Mouse (Mus musculus) limb, embryonic 11.5 days (tissue): ENCODE data around the gene Tnrc18. TPM values are rescaled to one million over a fixed set of nuclear protein-coding genes. Genes with fewer than 3 reads are reported as not detected.
A peak's percentile ranks its signal among the peaks of the same experiment; 100 is the strongest.
"Not testable (repeated sequence)": the region's sequence is repeated elsewhere in the genome, so short reads cannot be mapped to it uniquely, and the experiment has no call there.

Source experiments
- ATAC-seq: fragments of 200-750 bp; cut with Nextera tagmentation; 2 replicates; pipeline ENCODE4 v1.8.0; 2017; ENCODE audit warnings: low read depth; ENCODE audit not compliant: insufficient number of reproducible peaks, low FRiP score, low TSS enrichment
- DNase-seq: peaks from one replicate; pipeline ENCODE4 v3.0.0-alpha.2; 2015; ENCODE audit warnings: low spot score
- H3K27ac ChIP-seq: fragments of 300-500 bp; sonication (generic); replicated peaks from 2 replicates; pipeline ENCODE4 v1.5.1; 2014; ENCODE audit warnings: low read depth, mild to moderate bottlenecking, low read length
- H3K27me3 ChIP-seq: fragments of 300-500 bp; sonication (generic); 2 replicates; pipeline ENCODE4 v1.6.1; 2014; ENCODE audit warnings: mild to moderate bottlenecking, low read length, mixed read lengths; ENCODE audit not compliant: control insufficient read depth, insufficient read depth
- H3K36me3 ChIP-seq: fragments of 300-500 bp; sonication (generic); 2 replicates; pipeline ENCODE4 v1.6.1; 2014; ENCODE audit warnings: mild to moderate bottlenecking, low read length, moderate library complexity, mixed read lengths; ENCODE audit not compliant: control insufficient read depth, insufficient read depth
- H3K4me1 ChIP-seq: fragments of 300-500 bp; sonication (generic); 2 replicates; pipeline ENCODE4 v1.6.1; 2014; ENCODE audit warnings: low read length, mixed read lengths; ENCODE audit not compliant: control insufficient read depth, insufficient read depth
- H3K4me2 ChIP-seq: fragments of 300-500 bp; sonication (generic); 2 replicates; pipeline ENCODE4 v1.6.1; 2014; ENCODE audit warnings: low read depth, mild to moderate bottlenecking, moderate library complexity; ENCODE audit not compliant: severe bottlenecking
- H3K4me3 ChIP-seq: fragments of 300-500 bp; sonication (generic); 2 replicates; pipeline ENCODE4 v1.5.1; 2014; ENCODE audit warnings: low read depth, low read length
- H3K9ac ChIP-seq: fragments of 300-500 bp; sonication (generic); 2 replicates; pipeline ENCODE4 v1.6.1; 2014; ENCODE audit warnings: mild to moderate bottlenecking, low read length
- H3K9me3 ChIP-seq: fragments of 300-500 bp; sonication (generic); 2 replicates; pipeline ENCODE4 v1.6.1; 2016; ENCODE audit warnings: low read length; ENCODE audit not compliant: control insufficient read depth
- WGBS: fragments of 180-500 bp; shearing (Covaris S2); extraction: QIAGEN DNeasy Blood & Tissue Kit; methylation state at CpG from one replicate; pipeline ENCODE4 v1.1.7; 2014; 5-methylcytosine and 5-hydroxymethylcytosine counted together
- polyA plus RNA-seq: library from polyadenylated mRNA; unstranded; fragments of >200 nt; fragmentation: Nextera tagmentation; extraction: Ambion mirVana; gene quantifications from 2 replicates; pipeline ENCODE4 v1.2.1, GENCODE M21; 2014

The Tnrc18 gene
- polyA plus RNA-seq, 1 experiment from 2014 or later, result 42.2 TPM

DNA sequence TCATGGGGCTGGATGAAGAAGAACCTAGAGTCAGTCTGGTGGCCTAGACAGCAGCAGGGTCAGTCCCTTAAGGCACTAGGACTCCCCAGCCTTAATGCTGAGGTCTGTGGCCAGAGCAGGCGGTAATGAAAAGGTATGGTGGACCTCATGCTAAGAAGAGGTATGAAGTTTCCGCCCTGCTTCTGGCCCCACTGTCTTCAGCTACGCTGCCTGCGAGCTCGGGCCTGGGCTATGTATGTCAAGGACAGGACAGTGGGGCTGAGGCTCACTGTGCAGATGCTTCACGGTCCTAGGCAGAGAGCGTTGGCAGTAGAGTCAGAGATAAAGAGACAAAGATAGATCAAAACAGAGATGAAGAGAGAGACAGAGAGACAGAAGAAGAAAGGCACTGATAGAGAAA, 31.4 kb upstream of the Tnrc18 start:
- H3K27me3 ChIP-seq, result no peaks in the 10 kb centered on the region
- no peak for ATAC-seq
- WGBS, result 97% methylated on average over 7 of the region's 7 CpGs

DNA sequence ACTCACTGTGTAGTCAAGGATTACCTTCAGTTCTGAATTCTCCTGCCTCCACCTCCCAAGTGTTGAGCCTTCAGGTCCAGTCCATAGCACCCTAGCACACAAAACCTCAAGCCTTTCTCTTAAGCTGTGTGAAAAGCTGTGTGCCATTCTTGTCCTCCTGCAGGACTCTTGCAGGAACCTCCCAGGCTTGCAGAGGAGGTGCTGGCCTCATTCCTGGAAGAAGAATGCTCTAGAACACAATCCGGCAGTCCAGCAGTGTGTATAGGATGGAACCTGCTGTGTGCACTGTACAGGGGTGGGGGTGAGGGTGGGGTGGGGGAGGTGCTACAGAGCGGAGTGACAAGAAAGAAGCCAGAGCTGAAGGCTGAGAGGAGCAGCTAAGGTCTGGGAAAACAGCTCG, 30.7 kb upstream of the Tnrc18 start:
- no peak for DNase-seq
- H3K27ac ChIP-seq, result no peak overlapping the region
- no peak overlapping the region for H3K4me2 ChIP-seq

More for the DNA sequence above, 31.4 kb upstream of the Tnrc18 start:
- Histone ChIP-seq H3K9ac (no peak overlapping the region), H3K4me1 (no peaks in the 10 kb centered on the region), H3K27ac (no peak overlapping the region), H3K4me2 (no peak overlapping the region), H3K36me3 (no peaks in the 10 kb centered on the region), H3K9me3 (no peaks in the 10 kb centered on the region), H3K4me3 (no peak overlapping the region)
- DNase-seq, result no peak

DNA sequence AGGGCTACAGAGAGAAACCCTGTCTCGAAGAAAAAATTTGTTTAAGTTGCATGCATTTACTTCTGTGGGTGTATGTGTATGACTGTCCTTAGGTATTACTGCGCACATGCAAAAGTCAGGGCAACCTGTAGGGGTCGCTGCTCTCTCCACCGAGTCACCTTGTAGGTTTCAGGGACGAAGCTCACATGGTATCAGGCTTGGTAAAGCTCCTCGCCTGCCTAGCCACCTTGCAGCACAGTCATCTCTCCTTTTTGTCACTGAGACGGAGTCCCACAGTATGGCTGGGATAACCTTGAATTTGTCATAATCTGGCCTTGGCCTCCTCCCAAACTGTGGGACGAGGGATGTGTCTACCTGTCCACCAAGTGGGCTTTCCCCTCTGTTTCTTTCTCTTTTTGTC, 27.0 kb upstream of the Tnrc18 start:
- H3K4me1 ChIP-seq, result peaks cover 3% of the 10 kb centered on the region; the same call in 1 of the 2 replicates
- no peaks in the 10 kb centered on the region for H3K27me3 ChIP-seq
- no peak overlapping the region for H3K27ac ChIP-seq
- no peaks in the 10 kb centered on the region for H3K9me3 ChIP-seq
- WGBS, result 56% methylated on average over 8 of the region's 8 CpGs
- ATAC-seq (no peak), DNase-seq (peak; percentile 42)
- H3K9ac ChIP-seq, result no peak overlapping the region
- no peak overlapping the region for H3K4me3 ChIP-seq
- H3K4me2 ChIP-seq, result no peak overlapping the region
- no peaks in the 10 kb centered on the region for H3K36me3 ChIP-seq

More for the DNA sequence above, 30.7 kb upstream of the Tnrc18 start:
- Histone ChIP-seq H3K36me3 (no peaks in the 10 kb centered on the region), H3K4me1 (no peaks in the 10 kb centered on the region), H3K9ac (no peak overlapping the region), H3K27me3 (no peaks in the 10 kb centered on the region), H3K4me3 (no peak overlapping the region), H3K9me3 (no peaks in the 10 kb centered on the region)
- WGBS, result 83% methylated on average over 3 of the region's 3 CpGs
- ATAC-seq, result no peak

GRCm38 (mm10) chr5:142842137-142842642, 24.7 kb upstream of the Tnrc18 start:
- no peak overlapping the region for H3K27ac ChIP-seq

DNA sequence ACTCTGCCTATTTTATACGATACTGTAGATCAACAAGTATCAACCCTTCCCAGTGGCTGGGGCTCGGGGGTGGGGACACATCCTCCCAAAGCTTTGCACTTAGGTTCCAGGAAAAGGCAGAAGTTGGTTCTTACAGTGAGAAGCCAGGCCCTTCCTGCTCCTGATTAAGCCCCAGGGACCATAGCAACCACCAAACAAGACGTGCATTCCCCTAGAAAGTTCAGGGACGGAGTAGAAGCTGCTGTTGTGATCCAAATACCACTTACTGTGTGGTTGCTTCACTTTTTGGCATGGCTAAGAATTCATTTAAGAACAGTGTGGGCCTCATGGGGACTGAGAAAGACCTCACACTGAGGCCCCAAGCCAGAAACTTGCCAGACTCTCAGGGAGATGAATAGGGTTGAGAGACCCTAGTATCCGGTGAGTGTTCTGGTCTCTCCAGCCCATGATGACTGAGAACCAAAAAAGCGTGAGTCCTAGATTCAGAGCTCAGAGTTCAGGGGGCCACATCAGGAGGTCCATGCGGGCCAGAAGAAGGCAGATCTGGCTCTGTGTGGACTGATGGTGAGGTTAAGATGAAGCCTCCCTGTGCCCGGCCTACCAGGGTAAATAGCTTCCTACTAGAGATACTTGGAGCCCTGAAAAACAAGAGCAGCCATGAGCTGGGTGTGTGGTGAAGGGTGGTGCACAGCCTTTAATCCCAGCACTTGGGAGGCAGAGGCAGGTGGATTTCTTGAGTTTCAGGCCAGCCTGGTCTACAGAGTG, 24.1 kb upstream of the Tnrc18 start:
- WGBS, result 78% methylated on average over 8 of the region's 8 CpGs
- H3K36me3 ChIP-seq, result no peaks in the 10 kb centered on the region
- peaks cover 3% of the 10 kb centered on the region; the same call in 1 of the 2 replicates for H3K4me1 ChIP-seq
- no peaks in the 10 kb centered on the region for H3K27me3 ChIP-seq
- H3K27ac ChIP-seq, result no peak overlapping the region
- H3K9ac ChIP-seq, result no peak overlapping the region
- no peak overlapping the region for H3K4me2 ChIP-seq
- H3K9me3 ChIP-seq, result no peaks in the 10 kb centered on the region
- ATAC-seq, result no peak
- H3K4me3 ChIP-seq, result no peak overlapping the region
- no peak for DNase-seq

More at GRCm38 (mm10) chr5:142842137-142842642, 24.7 kb upstream of the Tnrc18 start:
- H3K9ac ChIP-seq, result no peak overlapping the region
- 24% methylated on average over 7 of the region's 7 CpGs for WGBS
- no peaks in the 10 kb centered on the region for H3K27me3 ChIP-seq
- no peak overlapping the region for H3K4me3 ChIP-seq
- H3K4me1 ChIP-seq, result peaks cover 3% of the 10 kb centered on the region; the same call in 1 of the 2 replicates
- H3K4me2 ChIP-seq, result no peak overlapping the region
- 0 out of 2 replicates have a peak, but pooled peaks have one; percentile 32 for ATAC-seq
- no peaks in the 10 kb centered on the region for H3K9me3 ChIP-seq
- peak; percentile 58 for DNase-seq
- no peaks in the 10 kb centered on the region for H3K36me3 ChIP-seq

- WGBS, result 94% methylated on average over 2 of the region's 2 CpGs
- not testable (repeated sequence) for H3K36me3 ChIP-seq, DNase-seq, H3K4me2 ChIP-seq, H3K4me3 ChIP-seq, H3K27me3 ChIP-seq, H3K9ac ChIP-seq, H3K9me3 ChIP-seq, H3K4me1 ChIP-seq, H3K27ac ChIP-seq, ATAC-seq
Observed at GRCm38 (mm10) chr5:142837427-142837826, 20.0 kb upstream of the Tnrc18 start.

- H3K27ac ChIP-seq, result no peak overlapping the region
- H3K36me3 ChIP-seq, result no peaks in the 10 kb centered on the region
- no peaks in the 10 kb centered on the region for H3K9me3 ChIP-seq
- peaks cover 3% of the 10 kb centered on the region; the same call in 1 of the 2 replicates for H3K4me1 ChIP-seq
- H3K4me3 ChIP-seq, result no peak overlapping the region
- H3K4me2 ChIP-seq, result no peak overlapping the region
- no peak for ATAC-seq
- no peaks in the 10 kb centered on the region for H3K27me3 ChIP-seq
- DNase-seq, result no peak
- WGBS, result 72% methylated on average over 6 of the region's 6 CpGs
- H3K9ac ChIP-seq, result no peak overlapping the region
Observed at GRCm38 (mm10) chr5:142836891-142837290, 19.4 kb upstream of the Tnrc18 start.

DNA sequence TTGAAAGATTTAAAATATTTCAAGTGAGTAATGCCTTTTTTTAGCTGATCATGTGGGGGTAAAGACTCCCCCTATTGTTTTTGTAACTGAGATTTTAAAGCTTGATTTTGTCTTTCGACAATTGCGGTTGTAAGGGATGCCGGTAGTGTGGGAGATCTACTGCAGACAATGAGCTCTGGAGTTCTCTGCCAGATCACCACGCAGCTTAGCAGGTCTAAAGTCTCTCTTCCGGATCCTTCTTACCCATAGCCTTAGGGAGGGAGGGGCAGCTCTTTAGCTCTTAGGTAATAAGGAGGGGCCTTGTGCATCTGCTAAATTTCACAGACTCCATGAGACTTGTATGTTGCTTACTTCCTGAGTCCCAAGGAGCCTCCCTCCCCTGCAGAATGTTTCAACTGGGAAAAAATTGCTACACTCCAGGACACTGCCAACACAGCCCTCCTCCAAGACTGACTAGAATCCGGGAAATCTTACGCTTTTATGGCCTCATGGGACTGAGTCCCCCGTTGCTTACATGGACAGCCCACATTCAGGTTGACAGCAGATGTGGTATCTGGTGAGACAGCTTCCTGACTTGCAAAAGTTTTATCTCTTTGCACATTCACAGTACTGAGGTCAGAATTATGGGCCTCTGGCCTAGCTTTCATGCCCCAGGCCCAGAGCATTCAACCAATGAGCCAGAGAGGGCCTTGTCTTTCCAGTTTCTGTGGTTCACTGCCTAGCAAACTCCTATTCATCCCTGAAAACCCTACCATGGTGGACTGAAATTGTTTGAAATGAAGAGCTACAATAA, 16.4 kb upstream of the Tnrc18 start:
- Histone ChIP-seq H3K4me3 (no peak overlapping the region), H3K9me3 (no peaks in the 10 kb centered on the region), H3K4me2 (no peak overlapping the region), H3K36me3 (no peaks in the 10 kb centered on the region), H3K27me3 (no peaks in the 10 kb centered on the region), H3K9ac (no peak overlapping the region), H3K27ac (no peak overlapping the region), H3K4me1 (no peaks in the 10 kb centered on the region)
- no peak for DNase-seq
- WGBS, result 75% methylated on average over 8 of the region's 8 CpGs
- ATAC-seq, result no peak
